Mouse (Mus musculus) intestine, embryonic 15.5 days (tissue): ENCODE measurements around the gene Rps15. TPM values are rescaled to one million over a fixed set of nuclear protein-coding genes. Genes with fewer than 3 reads are reported as not detected.
A peak's percentile ranks its signal among the peaks of the same experiment; 100 is the strongest.

Experiments used
- ATAC-seq: fragments of 200-750 bp; cut with Nextera tagmentation; 2 replicates; pipeline ENCODE4 v1.8.0; 2017; ENCODE audit warnings: moderate TSS enrichment, moderate library complexity
- H3K27ac ChIP-seq: fragments of 300-500 bp; sonication (generic); 2 replicates; pipeline ENCODE4 v1.5.1; 2015; ENCODE audit warnings: mild to moderate bottlenecking, inconsistent platforms
- H3K27me3 ChIP-seq: fragments of 300-500 bp; sonication (generic); replicated peaks from 2 replicates; pipeline ENCODE4 v1.6.1; 2015; ENCODE audit warnings: inconsistent platforms
- H3K36me3 ChIP-seq: fragments of 300-500 bp; sonication (generic); 2 replicates; pipeline ENCODE4 v1.6.1; 2015; ENCODE audit warnings: inconsistent platforms
- H3K4me1 ChIP-seq: fragments of 300-500 bp; sonication (generic); replicated peaks from 2 replicates; pipeline ENCODE4 v1.6.1; 2015; ENCODE audit warnings: inconsistent platforms
- H3K4me2 ChIP-seq: fragments of 300-500 bp; sonication (generic); replicated peaks from 2 replicates; pipeline ENCODE4 v1.6.1; 2015; ENCODE audit warnings: mild to moderate bottlenecking, inconsistent platforms
- H3K4me3 ChIP-seq: fragments of 300-500 bp; sonication (generic); replicated peaks from 2 replicates; pipeline ENCODE4 v1.5.1; 2015; ENCODE audit warnings: inconsistent platforms
- H3K9ac ChIP-seq: fragments of 300-500 bp; sonication (generic); 2 replicates; pipeline ENCODE4 v1.6.1; 2015; ENCODE audit warnings: inconsistent platforms
- H3K9me3 ChIP-seq: fragments of 300-500 bp; sonication (generic); 2 replicates; pipeline ENCODE4 v1.6.1; 2016; ENCODE audit warnings: inconsistent platforms
- WGBS: fragments of 180-500 bp; shearing (Covaris S2); methylation state at CpG from one replicate; pipeline ENCODE4 v1.1.7; 2015; 5-methylcytosine and 5-hydroxymethylcytosine counted together
- polyA plus RNA-seq: library from polyadenylated mRNA; unstranded; fragments of >200 nt; fragmentation: Nextera tagmentation; extraction: Ambion mirVana; gene quantifications from 2 replicates; pipeline ENCODE4 v1.2.1, GENCODE M21; 2015

The Rps15 gene
- polyA plus RNA-seq, 1 experiment from 2014 or later: 974 TPM

DNA sequence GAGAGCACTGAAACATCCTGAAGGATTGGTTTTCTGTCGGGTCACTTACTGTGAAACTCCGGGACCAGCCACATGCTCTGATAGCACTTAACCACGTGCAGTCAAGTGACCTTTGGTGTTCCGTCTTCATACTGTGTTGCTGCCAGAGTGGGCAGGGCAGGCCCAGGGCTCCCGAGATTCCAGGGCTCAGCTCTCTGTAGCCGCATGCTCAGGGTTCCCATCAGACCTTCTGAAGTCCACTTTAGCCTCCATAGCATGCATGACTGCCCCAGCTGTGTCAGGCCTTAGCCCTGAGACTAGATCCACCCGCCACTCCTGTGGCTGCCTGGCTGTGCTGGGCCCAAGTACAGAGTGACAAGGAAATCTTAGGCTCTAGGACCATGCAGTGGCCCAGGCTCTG is 10.9 kb upstream of the Rps15 start:
- Histone ChIP-seq H3K9me3 (no peaks in the 10 kb centered on the region), H3K27me3 (no peaks in the 10 kb centered on the region), H3K4me1 (peaks cover 4% of the 10 kb centered on the region), H3K4me2 (no peak overlapping the region), H3K9ac (0 out of 2 replicates have a peak overlapping the region, but pooled peaks have one; percentile 28), H3K36me3 (peaks cover 70% of the 10 kb centered on the region), H3K27ac (peak overlapping the region; percentile 36; the same call in 1 of the 2 replicates), H3K4me3 (no peak overlapping the region)
- WGBS: 67% methylated on average over 7 of the region's 7 CpGs
- ATAC-seq: peak; percentile 42

DNA sequence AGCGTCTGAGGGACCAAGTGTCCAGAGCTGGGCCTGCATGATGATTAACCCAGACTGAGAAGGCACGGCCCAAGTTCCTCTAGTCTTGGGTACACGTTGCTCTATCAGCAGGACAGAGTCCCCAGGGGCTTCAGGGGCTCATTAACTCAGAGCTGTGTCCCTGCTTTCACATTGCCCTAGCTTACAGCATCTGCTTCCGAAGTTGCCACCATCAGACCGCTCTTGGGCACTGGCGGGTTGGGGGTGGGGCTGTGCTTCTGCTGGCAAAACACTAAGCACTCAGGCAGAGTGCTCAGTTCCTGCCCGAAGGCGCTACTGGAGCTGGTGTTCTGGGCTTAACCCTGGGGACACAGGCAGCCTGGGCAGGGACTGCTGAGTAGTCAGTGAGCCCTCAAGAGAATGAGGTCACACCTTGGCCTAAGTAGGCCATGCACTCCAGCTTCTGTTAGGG is 10.3 kb upstream of the Rps15 start:
- Histone ChIP-seq H3K9ac (no peak overlapping the region), H3K36me3 (peaks cover 71% of the 10 kb centered on the region), H3K4me1 (peaks cover 4% of the 10 kb centered on the region), H3K27ac (peak overlapping the region; percentile 36; the same call in 1 of the 2 replicates), H3K4me2 (no peak overlapping the region), H3K9me3 (no peaks in the 10 kb centered on the region), H3K27me3 (no peaks in the 10 kb centered on the region), H3K4me3 (no peak overlapping the region)
- 73% methylated on average over 8 of the region's 8 CpGs for WGBS
- 0 out of 2 replicates have a peak, but pooled peaks have one; percentile 2 for ATAC-seq

DNA sequence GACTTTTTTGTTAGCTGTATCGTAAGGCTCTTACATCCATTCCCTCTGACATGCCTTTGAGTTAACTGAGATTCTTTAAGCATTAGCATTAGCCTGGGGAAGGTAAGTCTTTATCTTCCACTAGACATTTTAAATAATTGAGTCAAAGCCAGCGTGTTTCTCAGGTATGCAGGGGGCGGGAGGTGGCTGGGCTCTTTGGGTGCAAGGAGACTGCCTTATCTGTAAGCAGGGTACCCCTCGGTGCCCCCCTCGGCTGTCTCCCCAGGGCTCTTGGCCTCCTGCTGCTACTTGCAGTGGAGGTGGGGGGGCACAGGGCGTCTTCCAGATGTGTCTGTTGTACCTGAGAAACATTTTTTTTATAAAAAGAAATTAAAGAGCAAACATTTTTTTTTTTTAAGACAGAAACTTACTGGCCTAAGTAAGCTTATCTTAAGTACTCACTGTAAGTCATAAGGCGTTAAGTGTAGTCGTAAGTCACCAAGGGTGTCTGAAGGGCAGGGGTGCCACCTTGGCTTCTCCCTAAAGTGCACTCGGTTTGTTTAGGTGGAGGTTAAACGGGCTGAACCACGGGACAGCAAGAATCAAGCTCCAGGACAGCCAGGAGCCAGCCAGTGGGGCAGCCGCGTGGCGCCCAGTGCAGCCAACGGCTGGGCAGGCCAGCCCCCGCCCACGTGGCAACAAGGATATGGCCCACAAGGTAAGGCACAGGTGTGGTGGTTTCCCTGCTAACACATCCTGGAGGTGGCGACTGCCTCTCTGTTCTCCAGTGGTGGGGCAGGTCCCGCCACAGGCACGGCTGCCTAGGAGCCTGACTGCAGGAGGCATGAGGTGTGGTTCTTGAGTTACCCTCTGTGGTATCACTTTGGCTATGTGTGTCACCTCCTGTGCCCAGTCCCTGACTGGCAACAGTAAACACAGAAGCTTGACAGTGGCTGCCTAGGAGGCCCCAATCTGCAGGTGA is 9.5 kb upstream of the Rps15 start:
- 0 out of 2 replicates have a peak overlapping the region, but pooled peaks have one; percentile 36 for H3K27ac ChIP-seq

DNA sequence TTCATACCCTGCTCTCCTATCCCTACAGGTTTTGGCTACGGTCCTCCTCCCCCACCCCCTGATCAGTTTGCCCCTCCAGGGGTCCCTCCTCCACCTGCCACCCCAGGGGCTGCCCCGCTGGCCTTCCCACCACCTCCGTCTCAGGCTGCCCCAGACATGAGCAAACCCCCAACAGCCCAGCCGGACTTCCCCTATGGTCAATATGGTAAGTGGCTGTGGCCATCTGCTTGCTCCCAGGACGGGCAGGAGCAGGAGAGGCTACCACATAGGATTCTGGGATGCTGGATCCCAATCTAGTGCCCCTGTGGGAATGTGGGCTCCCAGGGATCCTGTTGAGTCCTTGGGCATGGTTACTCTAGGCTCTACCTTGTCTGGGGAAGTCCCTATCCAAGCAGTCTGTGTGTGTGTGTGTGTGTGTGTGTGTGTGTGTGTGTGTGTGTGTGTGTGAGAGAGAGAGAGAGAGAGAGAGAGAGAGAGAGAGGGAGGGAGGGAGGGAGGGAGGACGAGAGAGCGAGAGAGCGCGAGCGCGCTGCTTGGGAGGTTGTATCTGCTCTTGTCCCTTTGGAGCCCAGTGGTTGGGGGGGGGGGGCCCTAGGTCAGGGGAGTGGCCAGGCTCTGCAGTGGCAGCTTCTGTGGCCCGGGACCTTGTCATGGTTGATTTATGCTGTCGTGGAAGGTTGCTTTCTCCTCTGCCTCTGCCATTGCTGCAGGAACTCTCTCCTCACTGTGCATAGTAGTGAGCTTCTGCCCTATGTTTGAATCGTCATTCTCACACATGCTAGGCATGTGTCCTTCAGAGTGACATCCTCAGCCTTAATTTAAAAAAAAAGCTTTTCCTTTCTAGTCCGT is 6.8 kb upstream of the Rps15 start:
- H3K4me3 ChIP-seq: no peak overlapping the region
- no peak overlapping the region for H3K9ac ChIP-seq
- H3K27me3 ChIP-seq: no peaks in the 10 kb centered on the region
- no peak overlapping the region for H3K4me2 ChIP-seq
- peaks cover 48% of the 10 kb centered on the region for H3K36me3 ChIP-seq
- peaks cover 7% of the 10 kb centered on the region for H3K4me1 ChIP-seq
- no peak for ATAC-seq
- no peaks in the 10 kb centered on the region for H3K9me3 ChIP-seq
- WGBS: 67% methylated on average over 9 of the region's 15 CpGs
- H3K27ac ChIP-seq: no peak overlapping the region

More for the DNA sequence above, 9.5 kb upstream of the Rps15 start:
- Histone ChIP-seq H3K27me3 (no peaks in the 10 kb centered on the region), H3K9ac (no peak overlapping the region), H3K4me3 (no peak overlapping the region), H3K4me2 (no peak overlapping the region), H3K9me3 (no peaks in the 10 kb centered on the region), H3K36me3 (peaks cover 67% of the 10 kb centered on the region), H3K4me1 (peaks cover 4% of the 10 kb centered on the region)
- peak; percentile 24; the same call in 1 of the 2 replicates for ATAC-seq
- WGBS: 76% methylated on average over 20 of the region's 20 CpGs

DNA sequence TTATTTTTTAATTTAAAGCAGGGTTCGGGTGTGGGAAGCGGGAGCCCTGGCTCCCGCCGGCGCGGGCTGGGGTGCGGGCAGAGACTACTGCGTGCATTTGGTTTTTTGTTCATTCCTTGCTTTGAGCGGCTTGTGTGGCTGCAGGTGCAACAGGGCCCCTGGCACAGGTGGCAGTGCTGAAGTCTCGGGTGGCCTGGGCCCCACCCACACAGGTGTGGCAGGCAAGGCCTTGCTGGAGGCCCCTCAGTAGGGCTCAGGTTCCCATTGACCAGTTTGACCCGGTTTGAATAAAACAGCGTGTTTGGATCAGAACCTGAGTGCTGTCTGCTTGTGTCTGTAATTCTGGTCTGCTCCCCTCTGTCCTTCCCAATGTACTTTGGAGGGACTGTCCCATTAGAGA is 4.2 kb upstream of the Rps15 start:
- Histone ChIP-seq H3K4me3 (no peak overlapping the region), H3K4me2 (no peak overlapping the region), H3K36me3 (peaks cover 42% of the 10 kb centered on the region), H3K27me3 (no peaks in the 10 kb centered on the region), H3K4me1 (peaks cover 4% of the 10 kb centered on the region; the same call in 1 of the 2 replicates), H3K9ac (no peak overlapping the region), H3K9me3 (no peaks in the 10 kb centered on the region), H3K27ac (0 out of 2 replicates have a peak overlapping the region, but pooled peaks have one; percentile 13)
- ATAC-seq: no peak
- 87% methylated on average over 12 of the region's 12 CpGs for WGBS

DNA sequence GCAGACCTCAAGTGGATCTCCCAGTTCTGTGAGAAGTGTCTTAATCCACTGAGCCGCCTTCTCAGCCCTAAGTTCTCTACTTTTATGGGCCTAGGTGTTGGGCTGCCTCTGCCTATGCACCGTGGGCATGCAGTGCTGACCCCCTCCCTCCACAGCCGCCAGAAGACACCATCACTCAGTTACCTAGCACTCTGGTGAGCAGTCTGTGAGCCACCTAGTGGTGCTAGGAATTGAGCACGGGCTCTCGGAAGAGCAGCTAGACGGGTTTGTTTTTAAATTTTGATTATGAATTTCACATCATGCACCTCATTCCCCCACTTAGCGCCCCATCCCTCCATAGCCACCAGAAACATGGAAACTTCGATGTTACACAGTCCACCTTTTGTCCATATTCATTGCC is 3.6 kb upstream of the Rps15 start:
- 55% methylated on average over 8 of the region's 8 CpGs for WGBS
- no peak for ATAC-seq
- Histone ChIP-seq H3K9me3 (no peaks in the 10 kb centered on the region), H3K27ac (0 out of 2 replicates have a peak overlapping the region, but pooled peaks have one; percentile 13), H3K4me3 (no peak overlapping the region), H3K9ac (no peak overlapping the region), H3K4me2 (no peak overlapping the region), H3K36me3 (peaks cover 36% of the 10 kb centered on the region), H3K27me3 (no peaks in the 10 kb centered on the region), H3K4me1 (peaks cover 10% of the 10 kb centered on the region)

DNA sequence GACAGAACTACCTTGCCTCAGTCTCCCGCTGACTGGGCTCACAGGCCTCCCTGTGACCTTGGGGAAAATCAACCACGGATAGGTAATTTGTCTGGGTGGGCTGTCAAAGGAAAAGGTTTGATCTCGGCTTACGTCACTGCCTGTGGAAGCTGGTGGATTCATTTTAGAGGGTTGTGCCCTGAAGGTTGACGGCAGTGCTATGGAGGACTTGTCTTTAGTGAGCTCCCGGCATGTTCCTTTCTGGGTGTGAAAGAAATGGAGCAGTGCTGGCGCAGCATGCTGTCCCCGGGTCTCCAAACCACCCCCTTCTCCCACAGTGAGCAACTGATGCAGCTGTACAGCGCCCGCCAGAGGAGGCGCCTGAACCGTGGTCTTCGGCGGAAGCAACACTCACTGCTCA is 1.1 kb downstream of the Rps15 start:
- Histone ChIP-seq H3K4me1 (peaks cover 22% of the 10 kb centered on the region), H3K9ac (peak overlapping the region; percentile 98), H3K4me2 (peak overlapping the region; percentile 75), H3K4me3 (peak overlapping the region; percentile 88), H3K27me3 (peaks cover 12% of the 10 kb centered on the region), H3K9me3 (no peaks in the 10 kb centered on the region), H3K27ac (peak overlapping the region; percentile 87; the same call in 1 of the 2 replicates), H3K36me3 (peaks cover 13% of the 10 kb centered on the region)
- WGBS: 20% methylated on average over 14 of the region's 14 CpGs
- ATAC-seq: no peak

DNA sequence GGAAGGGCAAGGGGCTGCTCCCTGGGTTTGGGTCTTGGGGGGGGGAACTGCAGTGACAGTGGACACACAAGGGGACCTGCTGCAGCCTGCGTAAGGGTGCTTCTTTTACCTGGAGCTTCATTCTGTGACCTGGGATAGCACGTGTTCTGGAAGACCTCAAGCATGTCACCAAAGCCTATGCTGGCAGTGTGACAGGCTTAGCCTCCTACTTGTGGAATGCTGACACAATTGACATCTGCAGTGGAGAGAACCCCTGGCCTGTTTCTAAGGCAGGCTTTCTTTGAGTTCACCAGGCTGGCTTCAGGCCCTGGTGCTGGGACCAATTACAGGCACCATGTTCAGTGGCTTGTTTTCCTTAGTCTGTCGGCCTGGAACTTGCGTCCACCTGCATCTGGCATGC is 2.1 kb downstream of the Rps15 start:
- ATAC-seq: no peak
- H3K36me3 ChIP-seq: peaks cover 12% of the 10 kb centered on the region
- H3K9me3 ChIP-seq: no peaks in the 10 kb centered on the region
- 0 out of 2 replicates have a peak overlapping the region, but pooled peaks have one; percentile 75 for H3K4me2 ChIP-seq
- no peak overlapping the region for H3K4me3 ChIP-seq
- H3K4me1 ChIP-seq: peaks cover 22% of the 10 kb centered on the region
- H3K27me3 ChIP-seq: peaks cover 22% of the 10 kb centered on the region
- no peak overlapping the region for H3K9ac ChIP-seq
- 76% methylated on average over 4 of the region's 4 CpGs for WGBS
- H3K27ac ChIP-seq: peak overlapping the region; percentile 6; the same call in 1 of the 2 replicates

DNA sequence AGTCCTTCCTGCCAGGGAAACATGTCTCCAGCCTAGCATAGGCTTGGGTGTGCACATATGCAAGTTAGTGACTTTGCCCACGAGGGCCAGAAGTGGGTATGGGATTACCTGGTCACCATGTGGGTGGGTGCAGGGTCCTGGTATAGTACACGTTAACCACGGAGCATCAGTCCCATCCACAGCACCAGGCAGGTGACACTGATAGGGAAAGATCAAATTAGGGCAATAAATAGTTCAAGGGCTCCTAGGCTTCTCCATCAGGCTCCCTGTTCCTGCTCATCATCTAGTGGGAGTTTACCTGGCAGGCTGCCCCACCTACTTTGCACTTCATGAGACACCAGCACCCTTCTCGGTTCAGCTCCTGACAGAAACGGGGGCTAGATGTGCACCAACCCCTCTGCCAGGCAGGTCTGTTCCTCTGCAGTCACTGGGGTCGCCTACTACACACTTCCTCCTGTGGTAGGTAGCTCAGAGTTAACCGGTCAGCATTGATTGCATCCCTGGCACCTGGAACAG is 2.6 kb downstream of the Rps15 start:
- peaks cover 27% of the 10 kb centered on the region for H3K27me3 ChIP-seq
- no peak overlapping the region for H3K27ac ChIP-seq
- WGBS: 38% methylated on average over 7 of the region's 7 CpGs
- peaks cover 22% of the 10 kb centered on the region for H3K4me1 ChIP-seq
- no peak for ATAC-seq
- H3K4me2 ChIP-seq: no peak overlapping the region
- peaks cover 12% of the 10 kb centered on the region for H3K36me3 ChIP-seq
- H3K9ac ChIP-seq: 0 out of 2 replicates have a peak overlapping the region, but pooled peaks have one; percentile 2
- no peaks in the 10 kb centered on the region for H3K9me3 ChIP-seq
- no peak overlapping the region for H3K4me3 ChIP-seq

DNA sequence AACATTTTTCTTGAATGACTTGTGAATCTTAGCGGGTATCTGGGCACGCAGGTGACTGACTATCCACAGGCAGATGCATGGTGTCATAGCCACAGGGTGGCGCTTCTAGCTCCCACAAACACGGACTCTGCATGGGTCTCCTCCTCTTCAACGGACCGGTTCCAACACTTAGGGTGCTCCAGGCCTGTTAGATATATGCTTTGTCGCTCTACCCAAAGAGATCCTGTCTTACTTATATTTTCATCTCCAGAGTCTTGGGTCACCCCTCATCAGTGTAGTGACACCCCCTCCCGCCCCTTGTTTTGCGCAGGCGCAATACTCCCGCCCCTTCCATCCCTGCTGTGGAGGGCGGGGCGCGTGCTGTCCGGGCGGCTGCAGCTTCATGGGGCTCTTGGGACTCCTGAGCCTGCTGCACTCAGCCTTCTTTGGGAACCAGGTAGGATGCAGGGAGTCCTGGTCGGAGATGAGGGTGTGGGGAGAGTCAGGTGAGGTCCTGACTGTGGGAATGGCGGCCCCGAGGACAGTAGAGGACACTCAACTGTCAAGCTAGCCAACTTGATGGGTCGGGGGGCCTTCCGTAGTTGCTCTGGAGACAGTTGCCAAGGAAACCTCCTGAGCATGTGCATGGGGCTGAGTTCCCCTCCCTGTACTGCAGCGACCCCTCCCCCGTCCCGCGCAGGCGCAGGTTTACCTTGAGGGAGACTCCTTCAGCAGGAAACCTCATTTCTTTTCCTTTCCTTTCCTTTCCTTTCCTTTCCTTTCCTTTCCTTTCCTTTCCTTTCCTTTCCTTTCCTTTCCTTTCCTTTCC is 3.6 kb downstream of the Rps15 start, which contains the start of gene Apc2:
Gene Apc2, plus strand, starts transcription at position 360 of the 808 bp plus-strand sequence.
- peaks cover 12% of the 10 kb centered on the region for H3K36me3 ChIP-seq
- ATAC-seq: peak; percentile 52
- peaks cover 37% of the 10 kb centered on the region for H3K27me3 ChIP-seq
- peak within 1 kb of the TSS; percentile 47 for H3K9ac ChIP-seq
- H3K4me1 ChIP-seq: peaks cover 22% of the 10 kb centered on the region
- H3K9me3 ChIP-seq: no peaks in the 10 kb centered on the region
- peak within 1 kb of the TSS; percentile 37 for H3K4me3 ChIP-seq
- no peak within 1 kb of the TSS for H3K27ac ChIP-seq
- peak within 1 kb of the TSS; percentile 78 for H3K4me2 ChIP-seq
- 3% methylated on average over 26 of the region's 26 CpGs for WGBS

DNA sequence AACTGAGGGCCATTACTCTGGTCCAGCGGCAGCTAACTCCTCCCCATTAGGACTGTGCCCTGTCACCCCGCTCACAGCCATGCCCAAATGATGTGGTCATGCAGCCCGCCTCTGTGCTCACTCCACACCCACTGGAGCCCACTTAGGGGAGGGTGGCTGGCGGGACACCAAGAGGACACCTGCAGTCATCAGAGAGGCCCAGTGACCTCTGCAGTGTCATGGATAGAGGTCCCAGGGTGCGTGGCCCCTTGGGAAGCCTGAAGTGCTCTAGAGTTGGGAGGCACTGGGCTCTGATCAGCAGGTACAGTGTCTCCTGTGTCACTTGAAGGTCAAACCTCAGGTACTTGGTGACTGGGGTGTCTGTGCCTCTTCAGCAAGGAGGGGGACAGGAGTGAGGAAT is 4.6 kb downstream of the Rps15 start:
- Histone ChIP-seq H3K4me1 (peaks cover 26% of the 10 kb centered on the region), H3K9me3 (no peaks in the 10 kb centered on the region), H3K4me2 (no peak overlapping the region), H3K27ac (no peak overlapping the region), H3K4me3 (no peak overlapping the region), H3K36me3 (peaks cover 12% of the 10 kb centered on the region), H3K27me3 (peaks cover 44% of the 10 kb centered on the region), H3K9ac (no peak overlapping the region)
- no peak for ATAC-seq
- WGBS: 80% methylated on average over 5 of the region's 5 CpGs
